Mouse (Mus musculus): Measurements from ENCODE around the gene Zyg11a. TPM values are rescaled to one million over a fixed set of nuclear protein-coding genes. Genes with fewer than 3 reads are reported as not detected.
"Not testable (repeated sequence)": the region's sequence is repeated elsewhere in the genome, so short reads cannot be mapped to it uniquely, and the experiment has no call there.

Zyg11a gene
- total RNA-seq, 2 experiments from 2014 or later = not detected

GRCm38 (mm10) chr4:108161936-108162335, 55.9 kb downstream of the Zyg11a start:
- intact Hi-C loops (cut with DNase I) = no loop called here

GRCm38 (mm10) chr4:108155141-108155540, 62.7 kb downstream of the Zyg11a start:
- DNase-seq (ENCODE audit: low spot score in 2 of 2); intact Hi-C loops (cut with DNase I): not testable (repeated sequence)

More at GRCm38 (mm10) chr4:108161936-108162335, 55.9 kb downstream of the Zyg11a start:
- DNase-seq (ENCODE audit: low spot score in 2 of 2) = no peak

DNA sequence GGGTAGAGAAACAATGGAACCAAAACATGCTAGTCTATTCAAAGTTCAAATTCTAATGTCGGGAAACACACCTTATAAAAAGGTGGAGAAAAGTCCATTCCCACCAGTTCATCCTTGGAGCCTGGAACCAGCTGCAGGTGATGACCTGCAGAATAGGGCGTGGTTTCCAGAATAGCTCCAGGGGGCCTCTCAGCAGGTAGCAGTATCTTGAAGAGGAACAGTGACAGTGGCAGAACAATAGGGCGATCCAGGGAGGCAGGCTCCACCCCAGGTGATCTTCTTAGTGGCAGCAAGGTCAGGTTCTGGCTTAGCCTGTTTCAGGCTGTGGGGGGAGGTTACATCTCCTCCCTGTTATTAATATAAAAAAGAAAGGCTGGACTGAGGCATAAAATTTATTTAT, 72.3 kb downstream of the Zyg11a start:
- DNase-seq (ENCODE audit: low spot score in 2 of 2); intact Hi-C loops (cut with DNase I): not testable (repeated sequence)

GRCm38 (mm10) chr4:108144880-108145279, 73.0 kb downstream of the Zyg11a start, which contains the start of gene Scp2:
Gene Scp2, minus strand, starts transcription at chr4:108144998.
- DNase-seq (ENCODE audit: low spot score in 2 of 2) = no peak

DNA sequence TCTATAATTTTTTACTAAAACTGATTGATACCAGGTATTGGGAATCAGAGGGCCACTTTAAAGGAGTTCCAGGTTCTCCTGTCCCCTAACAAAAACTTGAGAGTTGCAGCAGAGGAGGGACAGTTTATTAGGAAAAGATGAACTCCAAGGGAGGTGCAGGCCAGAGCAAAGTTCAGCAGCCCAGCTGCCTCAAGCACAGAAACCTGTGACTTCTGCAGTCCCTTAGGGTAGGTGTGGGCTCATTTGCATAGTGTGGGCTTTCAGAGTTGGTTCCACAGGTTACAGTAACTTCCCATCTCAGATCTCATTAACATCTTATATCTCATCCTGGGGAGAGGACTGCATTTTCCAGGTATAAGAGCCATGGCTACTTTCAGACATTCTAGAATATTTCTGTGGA, 74.1 kb downstream of the Zyg11a start:
- intact Hi-C loops (cut with DNase I) = no loop called here
- DNase-seq (ENCODE audit: low spot score in 2 of 2) = no peak

More at GRCm38 (mm10) chr4:108144880-108145279, 73.0 kb downstream of the Zyg11a start, which contains the start of gene Scp2:
- intact Hi-C loops (cut with DNase I) = no loop called here

GRCm38 (mm10) chr4:108143178-108143577, 74.7 kb downstream of the Zyg11a start:
- intact Hi-C loops (cut with DNase I) = not testable (repeated sequence)

DNA sequence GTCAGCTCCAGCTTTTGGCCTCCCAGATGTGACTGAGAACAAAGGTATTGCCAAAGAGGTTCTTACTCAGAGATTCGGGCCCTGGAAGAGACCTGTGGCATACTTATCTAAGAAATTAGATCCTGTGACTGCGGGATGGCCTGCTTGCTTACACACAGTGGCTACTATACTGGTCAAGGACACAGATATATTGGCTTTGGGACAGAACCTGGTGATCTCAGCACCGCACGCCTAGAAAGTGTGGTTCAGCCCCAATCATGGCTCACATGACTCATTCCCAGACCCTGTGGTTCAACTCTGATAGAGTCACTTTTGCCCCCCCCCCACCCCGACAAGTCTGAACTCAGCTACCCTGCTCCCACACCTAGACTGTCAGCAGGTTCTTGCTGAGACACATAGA, 80.9 kb downstream of the Zyg11a start:
- no peak for DNase-seq (ENCODE audit: low spot score in 2 of 2)
- intact Hi-C loops (cut with DNase I) = no loop called here

More at GRCm38 (mm10) chr4:108143178-108143577, 74.7 kb downstream of the Zyg11a start:
- DNase-seq (ENCODE audit: low spot score in 2 of 2) = not testable (repeated sequence)

Other genes with a start within 250 kb of the Zyg11a start
- 1 to 10 TPM in 1 of 2 experiments, under 1 TPM in 1; 0.85 to 1.1 TPM for gene Slc1a7, start 249.7 kb downstream of the Zyg11a start, total RNA-seq (2021)
- gene Podn, start 121.6 kb downstream of the Zyg11a start, total RNA-seq (2021) = 1 to 10 TPM; 7.2 to 8.8 TPM
- gene Scp2, start 73.0 kb downstream of the Zyg11a start, total RNA-seq (2021) = 100 to 1,000 TPM; 101 to 105 TPM
- 10 to 100 TPM; 10.7 TPM for gene Echdc2, start 52.6 kb downstream of the Zyg11a start, total RNA-seq (2021)
- gene Zyg11b, start 83.0 kb upstream of the Zyg11a start, total RNA-seq (2021) = 100 to 1,000 TPM; 107 TPM
- gene Coa7, start 110.1 kb upstream of the Zyg11a start, total RNA-seq (2021) = 10 to 100 TPM; 26.5 to 29.6 TPM
- not detected for gene Shisal2a, start 165.3 kb upstream of the Zyg11a start, total RNA-seq (2021)
- 1 to 10 TPM; 5.5 to 6.2 TPM for gene Gpx7, start 188.9 kb upstream of the Zyg11a start, total RNA-seq (2021)
- gene Tut4, start 241.4 kb upstream of the Zyg11a start, total RNA-seq (2021) = 10 to 100 TPM; 34.8 to 40.7 TPM

All from left cerebral cortex, postnatal 25 days (tissue).